Comparison of ENCODE assay signal across 21 mouse cellular contexts in the genomic region with DNA sequence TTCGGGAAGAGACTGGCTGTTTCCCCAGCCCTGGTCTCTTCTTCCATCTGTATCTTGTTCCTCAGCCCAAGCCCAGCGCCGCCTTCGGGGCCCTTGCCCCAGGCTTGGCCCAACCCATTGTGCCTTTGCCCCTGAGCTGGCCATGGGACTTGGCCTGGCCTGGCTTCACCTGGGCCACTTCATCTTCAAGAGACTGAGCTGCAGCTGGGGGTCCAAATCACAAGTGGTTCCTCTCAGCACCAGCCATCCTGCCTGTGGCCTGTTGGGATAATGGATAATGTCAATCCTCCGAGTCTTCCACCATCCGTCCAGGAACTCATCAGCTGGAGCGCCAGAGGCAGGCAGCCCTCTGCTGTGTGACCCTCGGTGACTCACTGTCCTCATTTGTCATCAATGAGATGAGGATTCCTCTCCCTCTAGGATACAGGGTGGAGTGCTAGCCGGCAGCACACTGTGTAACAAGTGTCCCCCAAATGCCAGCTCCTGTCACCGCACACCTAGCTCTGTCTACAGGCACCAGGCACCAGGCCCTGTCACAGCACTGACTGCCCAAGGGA. TPM values are rescaled to one million over a fixed set of nuclear protein-coding genes. Genes with fewer than 3 reads are reported as not detected.
A peak's percentile ranks its signal among the peaks of the same experiment; 100 is the strongest.
DNase-seq lines count a peak whose midpoint lies in the region; ATAC-seq lines count a peak whose summit lies in the region.
"Had no signal": no experiment of that assay in that cellular context is flagged by ENCODE, and none has a peak within 500 bp of the region (broad histone marks: within the 10 kb centered on the region; RNA-seq: fewer than 3 reads in every experiment).

No protein-coding gene starts in this region.

- DNase-seq in liver, embryonic 13.5 days, result no peak
- no peak for DNase-seq in midbrain, embryonic 10.5 days (ENCODE audit: low spot score)
- no peak for DNase-seq in embryo, embryonic 10 days (ENCODE audit: low spot score)
- DNase-seq: adrenal gland, adult 2 months; cerebellum, postnatal 25 days had no signal

- H3K4me2 ChIP-seq in liver, embryonic 13.5 days, result peak overlapping the region; percentile 26; the same call in 1 of the 2 replicates
- H3K4me2 ChIP-seq in liver, embryonic 12.5 days, result no peak overlapping the region
- H3K4me2 ChIP-seq in midbrain, embryonic 15.5 days, result no peak overlapping the region
- no peak overlapping the region for H3K4me2 ChIP-seq in embryonic facial prominence, embryonic 13.5 days
- H3K4me2 ChIP-seq: heart, embryonic 13.5 days; hindbrain, embryonic 15.5 days; intestine, embryonic 15.5 days; midbrain, embryonic 12.5 days; neural tube, embryonic 12.5 days had no signal

- H3K4me3 ChIP-seq in liver, embryonic 13.5 days (replicated peaks), result no peak overlapping the region
- H3K4me3 ChIP-seq in liver, embryonic 12.5 days, result no peak overlapping the region
- H3K4me3 ChIP-seq in midbrain, embryonic 10.5 days, result no peak overlapping the region
- H3K4me3 ChIP-seq in midbrain, embryonic 15.5 days, result no peak overlapping the region
- no peak overlapping the region for H3K4me3 ChIP-seq in embryonic facial prominence, embryonic 13.5 days
- no peak overlapping the region for H3K4me3 ChIP-seq in macrophage (ENCODE audit: inconsistent target)
- H3K4me3 ChIP-seq: heart, embryonic 13.5 days; hindbrain, embryonic 15.5 days; intestine, embryonic 15.5 days; midbrain, embryonic 12.5 days; neural tube, embryonic 12.5 days had no signal

- H3K36me3 ChIP-seq in liver, embryonic 13.5 days, result peaks cover 6% of the 10 kb centered on the region
- peaks cover 31% of the 10 kb centered on the region for H3K36me3 ChIP-seq in liver, embryonic 12.5 days
- H3K36me3 ChIP-seq in midbrain, embryonic 10.5 days, result peaks cover 45% of the 10 kb centered on the region
- no peaks in the 10 kb centered on the region for H3K36me3 ChIP-seq in midbrain, embryonic 15.5 days (replicated peaks)
- peaks cover 39% of the 10 kb centered on the region for H3K36me3 ChIP-seq in embryonic facial prominence, embryonic 13.5 days
- peaks cover 43% of the 10 kb centered on the region for H3K36me3 ChIP-seq in macrophage (ENCODE audit: inconsistent target)

- H3K4me1 ChIP-seq in liver, embryonic 13.5 days (replicated peaks), result peaks cover 49% of the 10 kb centered on the region
- H3K4me1 ChIP-seq in liver, embryonic 12.5 days, result peaks cover 47% of the 10 kb centered on the region
- peaks cover 38% of the 10 kb centered on the region for H3K4me1 ChIP-seq in midbrain, embryonic 10.5 days
- H3K4me1 ChIP-seq in midbrain, embryonic 15.5 days, result peaks cover 10% of the 10 kb centered on the region
- peaks cover 52% of the 10 kb centered on the region for H3K4me1 ChIP-seq in embryonic facial prominence, embryonic 13.5 days

- H3K27ac ChIP-seq in liver, embryonic 13.5 days, result no peak overlapping the region
- H3K27ac ChIP-seq in liver, embryonic 12.5 days, result no peak overlapping the region
- H3K27ac ChIP-seq in midbrain, embryonic 10.5 days (replicated peaks), result peak overlapping the region; percentile 43; the same call in 1 of the 2 replicates
- H3K27ac ChIP-seq in midbrain, embryonic 15.5 days, result no peak overlapping the region
- peak overlapping the region; percentile 75; the same call in 1 of the 2 replicates for H3K27ac ChIP-seq in embryonic facial prominence, embryonic 13.5 days
- peak overlapping the region; percentile 98 for H3K27ac ChIP-seq in macrophage
- H3K27ac ChIP-seq: hindbrain, embryonic 15.5 days; intestine, embryonic 15.5 days; neural tube, embryonic 12.5 days had no signal

- H3K9me3 ChIP-seq in liver, embryonic 13.5 days (replicated peaks), result no peaks in the 10 kb centered on the region
- no peaks in the 10 kb centered on the region for H3K9me3 ChIP-seq in liver, embryonic 12.5 days (replicated peaks)
- H3K9me3 ChIP-seq in midbrain, embryonic 10.5 days (replicated peaks), result no peaks in the 10 kb centered on the region
- no peaks in the 10 kb centered on the region for H3K9me3 ChIP-seq in midbrain, embryonic 15.5 days
- no peaks in the 10 kb centered on the region for H3K9me3 ChIP-seq in embryonic facial prominence, embryonic 13.5 days
- H3K9me3 ChIP-seq: heart, embryonic 13.5 days; hindbrain, embryonic 15.5 days; intestine, embryonic 15.5 days; midbrain, embryonic 12.5 days; neural tube, embryonic 12.5 days had no signal

- 81% methylated on average over 10 of the region's 10 CpGs for WGBS in liver, embryonic 13.5 days (ENCODE audit: insufficient replicate concordance)
- 84% methylated on average over 10 of the region's 10 CpGs for WGBS in liver, embryonic 12.5 days (ENCODE audit: insufficient replicate concordance)
- 91% methylated on average over 10 of the region's 10 CpGs for WGBS in midbrain, embryonic 10.5 days
- WGBS in midbrain, embryonic 15.5 days, result 90% methylated on average over 10 of the region's 10 CpGs
- WGBS in embryonic facial prominence, embryonic 13.5 days, result 87% methylated on average over 10 of the region's 10 CpGs
- 88% methylated on average over 10 of the region's 10 CpGs for WGBS in macrophage (ENCODE audit: missing documents)

- H3K9ac ChIP-seq in liver, embryonic 13.5 days, result no peak overlapping the region
- no peak overlapping the region for H3K9ac ChIP-seq in liver, embryonic 12.5 days
- no peak overlapping the region for H3K9ac ChIP-seq in midbrain, embryonic 15.5 days
- 0 out of 2 replicates have a peak overlapping the region, but pooled peaks have one; percentile 1 for H3K9ac ChIP-seq in embryonic facial prominence, embryonic 13.5 days
- H3K9ac ChIP-seq: heart, embryonic 13.5 days; hindbrain, embryonic 15.5 days; intestine, embryonic 15.5 days; midbrain, embryonic 12.5 days; neural tube, embryonic 12.5 days had no signal

- no peaks in the 10 kb centered on the region for H3K27me3 ChIP-seq in liver, embryonic 13.5 days
- H3K27me3 ChIP-seq in liver, embryonic 12.5 days (replicated peaks), result no peaks in the 10 kb centered on the region
- H3K27me3 ChIP-seq in midbrain, embryonic 10.5 days (ENCODE audit: low read depth, poor library complexity, severe bottlenecking), result no peaks in the 10 kb centered on the region
- H3K27me3 ChIP-seq in midbrain, embryonic 15.5 days (replicated peaks), result no peaks in the 10 kb centered on the region
- no peaks in the 10 kb centered on the region for H3K27me3 ChIP-seq in embryonic facial prominence, embryonic 13.5 days
- H3K27me3 ChIP-seq: hindbrain, embryonic 15.5 days; intestine, embryonic 15.5 days; midbrain, embryonic 12.5 days; neural tube, embryonic 12.5 days had no signal

- no peak for ATAC-seq in liver, embryonic 13.5 days (ENCODE audit: low read depth)
- ATAC-seq in liver, embryonic 12.5 days, result no peak
- no peak for ATAC-seq in midbrain, embryonic 15.5 days (replicated peaks)
- ATAC-seq in embryonic facial prominence, embryonic 13.5 days (ENCODE audit: insufficient number of reproducible peaks, insufficient read depth, low FRiP score, low TSS enrichment, low read depth), result no peak
- ATAC-seq: intestine, embryonic 15.5 days had no signal

- H3K79me2 ChIP-seq in macrophage (ENCODE audit: inconsistent target), result peaks cover 83% of the 10 kb centered on the region

RNA-seq across cellular contexts. Expression of a gene that starts 5.1 kb away (rescaled TPM):
- polyA plus RNA-seq in liver, embryonic 13.5 days (2015; fragmentation: Nextera tagmentation; extraction: Ambion mirVana), result 3.0 and 3.8 TPM in 2 replicates
- polyA plus RNA-seq in liver, embryonic 12.5 days (2016; fragmentation: Nextera tagmentation; extraction: Ambion mirVana), result 5.4 and 5.7 TPM in 2 replicates
- 12.8 and 17.3 TPM in 2 replicates for polyA plus RNA-seq in midbrain, embryonic 10.5 days (2016; fragmentation: Nextera tagmentation; extraction: Ambion mirVana)
- 7.0 and 7.7 TPM in 2 replicates for polyA plus RNA-seq in midbrain, embryonic 15.5 days (2015; fragmentation: Nextera tagmentation; extraction: Ambion mirVana)
- polyA plus RNA-seq in embryonic facial prominence, embryonic 13.5 days (2015; fragmentation: Nextera tagmentation; extraction: Ambion mirVana), result 9.7 and 10.0 TPM in 2 replicates
- total RNA-seq in macrophage (2018; cell fraction: chromatin; rRNA removed), result 100 to 1,000 TPM; 108 to 877 (median 288) TPM
- total RNA-seq in macrophage (2018; cell fraction: cytosol; rRNA removed), result 100 to 1,000 TPM in 4 of 26 experiments, 10 to 100 TPM in 22; 26.5 to 181 (median 58.8) TPM
- 100 to 1,000 TPM in 23 of 26 experiments, 10 to 100 TPM in 3; 76.0 to 478 (median 187) TPM for total RNA-seq in macrophage (2018; cell fraction: nucleus; rRNA removed)
- 14.8 to 23.1 TPM (median 20.8 TPM) in 3 replicates for polyA plus RNA-seq in macrophage (2018)

RNA-seq across cellular contexts. Expression of a gene that starts 35.8 kb away (rescaled TPM):
- polyA plus RNA-seq in liver, embryonic 13.5 days (2015; fragmentation: Nextera tagmentation; extraction: Ambion mirVana), result not detected in 2 replicates
- not detected in 2 replicates for polyA plus RNA-seq in liver, embryonic 12.5 days (2016; fragmentation: Nextera tagmentation; extraction: Ambion mirVana)
- polyA plus RNA-seq in midbrain, embryonic 10.5 days (2016; fragmentation: Nextera tagmentation; extraction: Ambion mirVana), result not detected in 2 replicates
- polyA plus RNA-seq in midbrain, embryonic 15.5 days (2015; fragmentation: Nextera tagmentation; extraction: Ambion mirVana), result not detected in 2 replicates
- polyA plus RNA-seq in embryonic facial prominence, embryonic 13.5 days (2015; fragmentation: Nextera tagmentation; extraction: Ambion mirVana), result not detected in 2 replicates
- total RNA-seq in macrophage (2018; cell fraction: chromatin; rRNA removed), result not detected
- under 1 TPM in 2 of 26 experiments, not detected in 24; 0.17 to 0.19 TPM for total RNA-seq in macrophage (2018; cell fraction: cytosol; rRNA removed)
- not detected for total RNA-seq in macrophage (2018; cell fraction: nucleus; rRNA removed)
- not detected in 3 replicates for polyA plus RNA-seq in macrophage (2018)
- total RNA-seq: granulocyte monocyte progenitor cell, adult 5-6 weeks; layer of hippocampus, postnatal 10 days; left cerebral cortex, adult 8-10 months had no signal
- polyA plus RNA-seq: heart, embryonic 13.5 days; hindbrain, embryonic 15.5 days; intestine, embryonic 15.5 days; kidney, embryonic 14.5 days; limb, embryonic 14.5 days; midbrain, embryonic 12.5 days; neural tube, embryonic 12.5 days; testis, adult 2 months had no signal

RNA-seq across cellular contexts. Expression of a gene that starts 42.1 kb away (rescaled TPM):
- polyA plus RNA-seq in liver, embryonic 13.5 days (2015; fragmentation: Nextera tagmentation; extraction: Ambion mirVana), result not detected in 2 replicates
- polyA plus RNA-seq in liver, embryonic 12.5 days (2016; fragmentation: Nextera tagmentation; extraction: Ambion mirVana), result not detected in 2 replicates
- polyA plus RNA-seq in midbrain, embryonic 10.5 days (2016; fragmentation: Nextera tagmentation; extraction: Ambion mirVana), result not detected in 2 replicates
- polyA plus RNA-seq in midbrain, embryonic 15.5 days (2015; fragmentation: Nextera tagmentation; extraction: Ambion mirVana), result not detected in 2 replicates
- not detected in 2 replicates for polyA plus RNA-seq in embryonic facial prominence, embryonic 13.5 days (2015; fragmentation: Nextera tagmentation; extraction: Ambion mirVana)
- 1 to 10 TPM in 3 of 26 experiments, not detected in 23; 1.4 to 2.0 (median 1.5) TPM for total RNA-seq in macrophage (2018; cell fraction: chromatin; rRNA removed)
- total RNA-seq in macrophage (2018; cell fraction: cytosol; rRNA removed), result under 1 TPM in 1 of 26 experiments, not detected in 25; 0.10 TPM
- total RNA-seq in macrophage (2018; cell fraction: nucleus; rRNA removed), result 1 to 10 TPM in 3 of 26 experiments, under 1 TPM in 1, not detected in 22; 0.81 to 2.7 (median 1.6) TPM
- not detected in 3 replicates for polyA plus RNA-seq in macrophage (2018)
- total RNA-seq: gastrocnemius, adult 8-10 months; granulocyte monocyte progenitor cell, adult 5-6 weeks; layer of hippocampus, postnatal 10 days; left cerebral cortex, adult 8-10 months had no signal
- polyA plus RNA-seq: heart, embryonic 13.5 days; hindbrain, embryonic 15.5 days; intestine, embryonic 15.5 days; kidney, embryonic 14.5 days; limb, embryonic 14.5 days; midbrain, embryonic 12.5 days; neural tube, embryonic 12.5 days; testis, adult 2 months had no signal

RNA-seq across cellular contexts. Expression of a gene that starts 53.7 kb away (rescaled TPM):
- polyA plus RNA-seq in liver, embryonic 13.5 days (2015; fragmentation: Nextera tagmentation; extraction: Ambion mirVana), result not detected in 2 replicates
- polyA plus RNA-seq in liver, embryonic 12.5 days (2016; fragmentation: Nextera tagmentation; extraction: Ambion mirVana), result not detected in 2 replicates
- polyA plus RNA-seq in midbrain, embryonic 10.5 days (2016; fragmentation: Nextera tagmentation; extraction: Ambion mirVana), result not detected in 2 replicates
- not detected in 2 replicates for polyA plus RNA-seq in midbrain, embryonic 15.5 days (2015; fragmentation: Nextera tagmentation; extraction: Ambion mirVana)
- not detected in 2 replicates for polyA plus RNA-seq in embryonic facial prominence, embryonic 13.5 days (2015; fragmentation: Nextera tagmentation; extraction: Ambion mirVana)
- total RNA-seq in macrophage (2018; cell fraction: chromatin; rRNA removed), result not detected
- 1 to 10 TPM in 4 of 26 experiments, under 1 TPM in 13, not detected in 9; 0.22 to 1.7 (median 0.66) TPM for total RNA-seq in macrophage (2018; cell fraction: cytosol; rRNA removed)
- 1 to 10 TPM in 4 of 26 experiments, not detected in 22; 1.2 to 2.1 (median 1.6) TPM for total RNA-seq in macrophage (2018; cell fraction: nucleus; rRNA removed)
- 0.36 to 0.41 TPM in 2 of 3 replicates, not detected in the other for polyA plus RNA-seq in macrophage (2018)
- total RNA-seq: layer of hippocampus, postnatal 10 days; left cerebral cortex, adult 8-10 months had no signal
- polyA plus RNA-seq: heart, embryonic 13.5 days; hindbrain, embryonic 15.5 days; intestine, embryonic 15.5 days; kidney, embryonic 14.5 days; midbrain, embryonic 12.5 days; neural tube, embryonic 12.5 days; testis, adult 2 months had no signal

Comparison
In these comparisons a context has a peak if more than half of its experiments do, and no peak if none do; other contexts are left out.
1. H3K27ac ChIP-seq: peak in midbrain, embryonic 10.5 days (single experiment), embryonic facial prominence, embryonic 13.5 days (single experiment) and macrophage (single experiment); none in liver, embryonic 13.5 days (single experiment), liver, embryonic 12.5 days (single experiment) and midbrain, embryonic 15.5 days (single experiment).